Mouse (Mus musculus): ENCODE data around the gene Itpr3.

GRCm38 (mm10) chr17:27144152-27144551, 87.0 kb downstream of the Itpr3 start:
- TF ChIP-seq POLR2A (IDR thresholded peaks at IDR 0.05; ENCODE audit: extremely low read depth, insufficient read depth, low read length) (no peak), CTCF (IDR thresholded peaks at IDR 0.05; ENCODE audit: extremely low read depth, insufficient read depth, low read length) (no peak)

Data from cortical plate, adult 2 months (tissue).